Mouse (Mus musculus): ENCODE results near the gene 4930474N05Rik. TPM values are rescaled to one million over a fixed set of nuclear protein-coding genes. Genes with fewer than 3 reads are reported as not detected.

The 4930474N05Rik gene
- not detected for polyA plus RNA-seq (2014; fragmentation: Illumina TruSeq; extraction: RNeasy Lipid Tissue Mini Kit (QIAGEN cat#74804); ENCODE audit: insufficient read depth, low read depth, low replicate concordance)

DNA sequence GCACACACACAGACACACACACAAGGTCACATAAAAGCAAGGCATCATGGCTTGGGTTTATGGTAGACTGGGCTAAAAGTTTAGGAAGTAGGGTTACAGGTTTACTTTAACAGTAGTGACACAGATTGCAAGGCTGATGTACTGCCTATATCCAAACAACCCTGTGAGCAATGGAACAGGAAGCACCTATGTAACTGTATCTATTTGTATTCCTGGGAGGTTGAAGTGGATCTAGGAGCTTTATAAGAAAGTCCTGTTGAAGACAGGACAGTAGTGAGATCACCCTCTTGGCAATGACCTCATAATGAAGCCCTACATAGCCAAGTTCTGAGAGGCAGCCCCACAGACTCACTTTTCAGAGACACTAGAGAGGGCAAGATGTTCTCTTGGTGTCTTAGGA lies at the start of gene 4930474N05Rik:
Gene 4930474N05Rik, plus strand, starts transcription at position 301 of the 400 bp plus-strand sequence.

